Mouse (Mus musculus) limb, embryonic 12.5 days (tissue): Measurements from ENCODE around the gene Gm49359. TPM values are rescaled to one million over a fixed set of nuclear protein-coding genes. Genes with fewer than 3 reads are reported as not detected.
"Not testable (repeated sequence)": the region's sequence is repeated elsewhere in the genome, so short reads cannot be mapped to it uniquely, and the experiment has no call there.

Experiments
- ATAC-seq: fragments of 200-750 bp; cut with Nextera tagmentation; 2 replicates; pipeline ENCODE4 v1.8.0; 2017; ENCODE audit warnings: low read depth, moderate TSS enrichment; ENCODE audit not compliant: insufficient number of reproducible peaks, insufficient read depth, low FRiP score, low TSS enrichment
- H3K27ac ChIP-seq: fragments of 300-500 bp; sonication (generic); 2 replicates; pipeline ENCODE4 v1.5.1; 2016; ENCODE audit warnings: mild to moderate bottlenecking, moderate library complexity
- H3K27me3 ChIP-seq: fragments of 300-500 bp; sonication (generic); 2 replicates; pipeline ENCODE4 v1.6.1; 2016; ENCODE audit warnings: mild to moderate bottlenecking, moderate library complexity
- H3K36me3 ChIP-seq: fragments of 300-500 bp; sonication (generic); 2 replicates; pipeline ENCODE4 v1.6.1; 2016; ENCODE audit warnings: mild to moderate bottlenecking, moderate library complexity
- H3K4me1 ChIP-seq: fragments of 300-500 bp; sonication (generic); replicated peaks from 2 replicates; pipeline ENCODE4 v1.6.1; 2016
- H3K4me2 ChIP-seq: fragments of 300-500 bp; sonication (generic); 2 replicates; pipeline ENCODE4 v1.6.1; 2016; ENCODE audit warnings: mild to moderate bottlenecking, moderate library complexity
- H3K4me3 ChIP-seq: fragments of 300-500 bp; sonication (generic); replicated peaks from 2 replicates; pipeline ENCODE4 v1.5.1; 2016; ENCODE audit warnings: mild to moderate bottlenecking
- H3K9ac ChIP-seq: fragments of 300-500 bp; sonication (generic); replicated peaks from 2 replicates; pipeline ENCODE4 v1.6.1; 2016; ENCODE audit warnings: mild to moderate bottlenecking, moderate library complexity
- H3K9me3 ChIP-seq: fragments of 300-500 bp; sonication (generic); 2 replicates; pipeline ENCODE4 v1.6.1; 2016; ENCODE audit warnings: mild to moderate bottlenecking, moderate library complexity
- WGBS: fragments of 180-500 bp; shearing (Covaris S2); methylation state at CpG from one replicate; pipeline ENCODE4 v1.1.7; 2016; 5-methylcytosine and 5-hydroxymethylcytosine counted together
- microRNA-seq: library from miRNA; unstranded; fragments of <30 nt; microRNA quantifications from one replicate; pipeline ENCODE4, GENCODE M21; 2017
- polyA plus RNA-seq: library from polyadenylated mRNA; unstranded; fragments of >200 nt; fragmentation: Nextera tagmentation; extraction: Ambion mirVana; gene quantifications from 2 replicates; pipeline ENCODE4 v1.2.1, GENCODE M21; 2016

Gene Gm49359
- polyA plus RNA-seq, result 18.6 and 18.8 TPM in 2 replicates

DNA sequence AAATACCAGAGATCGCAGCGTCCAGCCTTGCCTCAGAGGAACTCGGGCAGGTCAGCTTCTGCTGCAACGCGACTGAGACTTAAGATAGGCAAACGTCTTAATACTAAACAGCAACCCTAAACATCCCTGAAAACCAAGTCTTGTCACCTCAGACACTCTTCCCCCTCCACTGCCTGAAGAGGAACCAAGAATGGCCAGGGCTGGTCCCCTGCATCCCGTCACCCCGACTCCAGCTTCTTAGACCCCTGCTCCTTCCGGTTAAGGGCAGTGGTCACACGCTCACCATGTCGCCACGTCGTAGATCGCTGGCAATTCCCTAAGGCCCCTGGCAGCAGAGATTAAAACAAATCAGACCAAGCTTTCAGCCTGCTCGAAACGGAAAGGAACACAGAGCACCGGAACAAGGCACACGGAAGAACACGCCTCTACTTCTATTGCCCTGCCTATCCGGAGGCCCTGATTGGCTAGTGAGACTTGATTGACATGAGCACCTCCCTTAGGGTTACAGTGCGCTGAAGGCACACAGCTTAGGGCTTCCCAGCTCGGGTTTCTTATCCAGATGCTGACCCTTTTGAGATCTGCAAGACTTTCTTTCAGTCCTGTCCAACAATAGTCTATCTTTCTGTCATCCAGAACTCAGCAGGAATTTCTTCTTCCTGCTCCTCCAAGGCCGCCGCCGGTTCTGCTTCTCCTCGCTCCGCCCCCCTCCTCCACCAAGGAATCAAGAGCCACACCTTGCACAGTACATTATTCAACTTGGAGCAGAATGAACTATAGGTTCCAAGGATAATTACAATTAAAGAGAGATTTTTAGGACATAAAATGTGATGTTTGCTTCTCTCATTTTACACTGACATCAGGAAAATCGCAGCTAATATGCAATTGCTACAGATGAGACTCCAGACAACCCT is at the start of gene Gm49359:
Gene Gm49359 (minus strand): TSS at position 409 of the 911 bp plus-strand sequence.
- Histone ChIP-seq H3K9ac (peak within 1 kb of the TSS; percentile 76), H3K27ac (peak within 1 kb of the TSS; percentile 70; the same call in 1 of the 2 replicates), H3K36me3 (peaks cover 16% of the 10 kb centered on the region), H3K4me3 (peak within 1 kb of the TSS; percentile 63), H3K4me2 (peak within 1 kb of the TSS; percentile 41), H3K9me3 (peaks cover 14% of the 10 kb centered on the region)
- 2% methylated on average over 28 of the region's 28 CpGs for WGBS
- ATAC-seq, result peak; percentile 98
- H3K4me1 ChIP-seq, H3K27me3 ChIP-seq: not testable (repeated sequence)

DNA sequence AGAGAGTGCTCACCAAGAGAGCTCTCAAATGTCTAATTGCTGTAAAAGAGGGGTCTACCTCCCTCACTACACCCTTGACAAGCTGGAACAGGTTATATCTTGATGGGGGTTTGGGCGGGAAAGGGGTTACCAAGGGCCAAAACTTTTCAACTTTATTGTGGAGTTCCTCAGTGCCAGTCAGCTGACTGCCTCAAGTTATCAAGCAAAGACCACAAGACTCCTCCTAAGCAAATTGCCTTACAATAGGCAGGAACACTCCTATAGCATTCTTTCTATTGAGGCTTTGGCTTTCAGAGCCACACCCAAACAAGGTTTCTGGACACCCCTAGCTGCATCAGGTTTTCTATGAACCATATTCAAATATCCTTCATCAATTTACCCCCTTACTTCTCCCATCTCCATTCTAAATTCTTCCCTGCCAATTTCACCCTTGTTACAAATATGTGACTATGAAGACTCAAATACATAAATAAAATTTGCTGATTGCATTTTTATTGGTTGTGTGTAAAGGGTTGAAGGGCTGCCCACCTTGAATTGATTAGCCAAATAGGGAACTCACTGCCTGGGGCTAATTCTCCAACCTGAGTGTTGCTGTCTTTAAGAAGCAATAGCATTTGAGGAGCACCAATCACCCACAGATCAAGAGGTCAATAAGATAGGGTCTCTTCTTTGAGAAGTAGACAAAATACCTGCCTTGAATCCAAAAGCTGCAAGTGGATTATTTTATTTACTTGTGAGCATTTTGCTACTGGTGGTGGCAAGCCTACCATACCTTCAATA is 44.2 kb upstream of the Gm49359 start:
- H3K4me1 ChIP-seq, H3K36me3 ChIP-seq, H3K4me3 ChIP-seq, H3K27ac ChIP-seq, H3K9ac ChIP-seq, H3K4me2 ChIP-seq, H3K9me3 ChIP-seq, H3K27me3 ChIP-seq, ATAC-seq: not testable (repeated sequence)
- WGBS, result 89% methylated on average over 1 of the region's 1 CpGs

DNA sequence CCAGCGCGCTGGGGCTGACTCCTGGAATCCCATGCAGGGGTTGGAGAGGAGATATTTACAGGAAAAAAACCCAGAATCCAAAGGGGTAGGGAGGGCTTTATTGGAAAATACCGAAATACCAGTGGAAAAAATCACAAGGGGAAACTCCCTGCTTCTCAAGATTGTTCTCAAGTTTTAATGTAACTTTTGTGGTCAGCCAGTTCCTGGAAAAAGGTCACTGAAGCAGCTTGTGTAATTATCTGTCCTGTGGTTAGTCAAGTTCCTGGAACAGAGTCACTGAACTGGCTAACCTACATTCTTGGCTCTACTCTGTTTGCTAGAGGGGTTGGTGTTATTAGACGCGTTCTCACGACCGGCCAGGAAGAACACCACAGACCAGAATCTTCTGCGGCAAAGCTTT is 6.0 kb upstream of the Gm49359 start:
- not testable (repeated sequence) for H3K9me3 ChIP-seq, H3K4me1 ChIP-seq, H3K4me3 ChIP-seq, H3K27ac ChIP-seq, H3K4me2 ChIP-seq, ATAC-seq, H3K36me3 ChIP-seq, H3K27me3 ChIP-seq, H3K9ac ChIP-seq
- 94% methylated on average over 8 of the region's 8 CpGs for WGBS

GRCm38 (mm10) chr13:62469947-62470346 is 3.3 kb upstream of the Gm49359 start:
- ATAC-seq, result not testable (repeated sequence)

More at GRCm38 (mm10) chr13:62469947-62470346, 3.3 kb upstream of the Gm49359 start:
- not testable (repeated sequence) for H3K9ac ChIP-seq, H3K4me1 ChIP-seq, H3K4me2 ChIP-seq, H3K36me3 ChIP-seq, H3K4me3 ChIP-seq, H3K27ac ChIP-seq, H3K9me3 ChIP-seq, H3K27me3 ChIP-seq

Small RNA genes within 50 kb of the gene (microRNA-seq; reads per million reads assigned to microRNA genes)
- gene Gm22256, result not detected

Other genes starting within 250 kb of the Gm49359 start
- 4.1 and 4.2 TPM in 2 replicates for gene Gm3604, start 83.7 kb downstream of the Gm49359 start, polyA plus RNA-seq
- gene Zfp935, start 91.7 kb upstream of the Gm49359 start, polyA plus RNA-seq, result not detected in 2 replicates
- gene Zfp934, start 104.4 kb upstream of the Gm49359 start, polyA plus RNA-seq, result 28.6 and 29.8 TPM in 2 replicates
- 15.0 and 16.8 TPM in 2 replicates for gene 6720489N17Rik, start 157.3 kb upstream of the Gm49359 start, polyA plus RNA-seq